Mouse (Mus musculus) hindbrain, embryonic 12.5 days (tissue): Measurements from ENCODE around the gene Tarbp2. TPM values are rescaled to one million over a fixed set of nuclear protein-coding genes. Genes with fewer than 3 reads are reported as not detected.

ENCODE experiments used
- ATAC-seq: fragments of 200-750 bp; cut with Nextera tagmentation; 2 replicates; pipeline ENCODE4 v1.8.0; 2017; ENCODE audit warnings: moderate TSS enrichment; ENCODE audit not compliant: low FRiP score
- H3K27ac ChIP-seq: fragments of 300-500 bp; sonication (generic); 2 replicates; pipeline ENCODE4 v1.5.1; 2016; ENCODE audit warnings: mild to moderate bottlenecking
- H3K27me3 ChIP-seq: fragments of 300-500 bp; sonication (generic); 2 replicates; pipeline ENCODE4 v1.6.1; 2016; ENCODE audit warnings: mild to moderate bottlenecking
- H3K36me3 ChIP-seq: fragments of 300-500 bp; sonication (generic); 2 replicates; pipeline ENCODE4 v1.6.1; 2016; ENCODE audit warnings: mild to moderate bottlenecking
- H3K4me1 ChIP-seq: fragments of 300-500 bp; sonication (generic); 2 replicates; pipeline ENCODE4 v1.6.1; 2016
- H3K4me2 ChIP-seq: fragments of 300-500 bp; sonication (generic); replicated peaks from 2 replicates; pipeline ENCODE4 v1.6.1; 2016; ENCODE audit warnings: mild to moderate bottlenecking
- H3K4me3 ChIP-seq: fragments of 300-500 bp; sonication (generic); 2 replicates; pipeline ENCODE4 v1.5.1; 2016; ENCODE audit warnings: mild to moderate bottlenecking
- H3K9ac ChIP-seq: fragments of 300-500 bp; sonication (generic); 2 replicates; pipeline ENCODE4 v1.6.1; 2016; ENCODE audit warnings: mild to moderate bottlenecking, moderate library complexity
- H3K9me3 ChIP-seq: fragments of 300-500 bp; sonication (generic); replicated peaks from 2 replicates; pipeline ENCODE4 v1.6.1; 2016; ENCODE audit warnings: mild to moderate bottlenecking
- WGBS: fragments of 180-500 bp; shearing (Covaris S2); methylation state at CpG from one replicate; pipeline ENCODE4 v1.1.7; 2016; 5-methylcytosine and 5-hydroxymethylcytosine counted together
- polyA plus RNA-seq: library from polyadenylated mRNA; unstranded; fragments of >200 nt; fragmentation: Nextera tagmentation; extraction: Ambion mirVana; gene quantifications from 2 replicates; pipeline ENCODE4 v1.2.1, GENCODE M21; 2016

Tarbp2 gene
- polyA plus RNA-seq, 1 experiment from 2014 or later: 94.0 TPM

DNA sequence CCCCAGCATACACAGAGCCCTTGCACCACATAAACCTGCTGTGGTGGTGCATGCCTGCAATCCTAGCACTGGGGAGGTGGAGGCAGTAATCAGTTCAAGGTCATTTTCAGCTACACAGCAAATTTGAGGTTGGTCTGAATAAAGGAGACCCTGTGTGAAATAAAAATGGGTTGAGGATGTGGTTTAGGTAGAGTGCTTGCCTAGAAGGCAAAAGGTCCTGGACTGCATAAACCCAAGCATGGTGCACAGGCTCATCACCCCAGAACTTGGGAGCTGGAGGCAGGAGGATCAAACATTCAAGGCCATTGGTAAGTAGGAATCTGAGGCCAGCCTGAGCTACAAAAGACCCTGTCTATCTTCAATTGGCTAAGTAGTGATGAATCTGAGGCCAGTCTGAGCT lies 10.4 kb upstream of the Tarbp2 start:
- ATAC-seq: no peak
- Histone ChIP-seq H3K4me3 (no peak overlapping the region), H3K9ac (no peak overlapping the region), H3K4me1 (peaks cover 33% of the 10 kb centered on the region), H3K9me3 (no peaks in the 10 kb centered on the region), H3K36me3 (peaks cover 34% of the 10 kb centered on the region), H3K27me3 (no peaks in the 10 kb centered on the region), H3K4me2 (no peak overlapping the region), H3K27ac (no peak overlapping the region)

DNA sequence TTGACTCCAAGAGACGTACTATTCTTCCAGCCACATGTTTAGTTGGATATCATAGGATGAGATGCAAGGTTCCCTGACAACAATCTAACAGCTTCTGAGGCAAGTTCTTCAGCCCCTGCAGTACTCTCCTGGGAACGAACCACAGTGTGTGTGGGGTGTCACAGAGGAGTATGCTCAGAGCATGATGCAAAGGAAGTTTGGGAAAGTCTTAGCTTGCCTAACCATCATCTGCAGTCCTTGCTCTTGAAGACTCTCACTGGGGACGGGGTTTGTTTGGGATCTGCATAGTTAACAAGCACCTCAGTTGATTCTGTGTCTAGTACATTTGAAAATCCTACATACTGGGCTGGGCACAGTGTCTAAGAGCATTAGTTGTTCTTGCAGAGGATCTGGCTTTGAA lies 9.7 kb upstream of the Tarbp2 start:
- Histone ChIP-seq H3K36me3 (peaks cover 27% of the 10 kb centered on the region), H3K27ac (no peak overlapping the region), H3K4me2 (no peak overlapping the region), H3K9ac (no peak overlapping the region), H3K9me3 (no peaks in the 10 kb centered on the region), H3K27me3 (no peaks in the 10 kb centered on the region), H3K4me3 (no peak overlapping the region), H3K4me1 (peaks cover 40% of the 10 kb centered on the region)
- 90% methylated on average over 3 of the region's 3 CpGs for whole genome bisulfite sequencing
- no peak for ATAC-seq

DNA sequence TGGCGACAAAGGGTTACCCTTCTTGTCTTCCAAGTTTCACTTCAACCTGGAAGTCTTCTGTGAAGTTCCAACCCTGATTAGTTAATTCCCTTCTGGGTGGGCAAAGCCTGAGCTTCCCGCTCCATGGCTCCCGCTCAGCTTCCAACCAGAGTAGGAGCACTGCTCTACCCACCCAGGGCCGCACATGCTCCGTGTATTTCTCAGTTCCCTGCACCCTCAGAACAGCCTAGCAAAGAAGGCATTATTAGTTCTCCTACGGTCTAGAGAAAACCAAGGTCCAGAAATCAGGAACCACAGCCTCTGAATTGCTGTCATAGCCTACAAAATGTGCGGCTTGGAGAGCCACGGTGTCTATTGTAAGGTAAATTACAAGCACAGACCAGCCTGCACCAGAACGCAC lies 7.9 kb upstream of the Tarbp2 start:
- Histone ChIP-seq H3K9me3 (no peaks in the 10 kb centered on the region), H3K4me1 (peaks cover 51% of the 10 kb centered on the region)

DNA sequence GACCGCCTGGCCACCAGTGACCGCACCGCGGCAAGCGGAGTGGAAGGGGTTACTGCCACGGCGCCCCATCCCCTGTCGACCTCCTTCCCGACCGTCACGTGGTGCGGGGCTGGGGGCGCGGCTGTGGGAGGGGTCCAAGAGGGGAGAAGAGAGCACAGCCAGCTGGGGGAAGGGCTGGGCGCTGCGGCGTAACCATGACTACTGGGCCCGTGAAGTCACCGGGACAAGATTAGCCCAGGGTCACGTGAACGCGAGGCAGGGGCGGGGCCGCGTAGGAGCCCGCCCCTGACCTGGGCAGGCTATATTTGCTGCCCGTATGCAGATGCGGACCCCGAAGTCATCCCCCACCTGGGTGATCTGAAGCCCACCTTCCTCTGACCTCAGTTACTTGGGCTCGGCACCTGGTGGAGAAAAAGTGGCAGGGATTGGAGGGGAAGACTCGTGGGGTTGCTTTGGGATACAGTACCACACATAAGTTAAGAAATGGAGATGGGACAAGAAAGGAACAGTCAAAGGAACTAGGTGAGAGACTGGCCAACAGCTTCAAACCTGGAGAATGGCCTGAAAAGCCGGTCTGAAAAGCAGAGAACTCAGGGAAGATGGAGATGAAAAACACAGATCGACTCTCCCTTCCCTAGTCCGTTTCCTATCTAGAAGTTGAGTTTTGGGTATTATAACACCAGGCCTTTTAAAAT lies 7.3 kb upstream of the Tarbp2 start:
- WGBS: 3% methylated on average over 34 of the region's 34 CpGs
- peaks cover 6% of the 10 kb centered on the region; the same call in 1 of the 2 replicates for H3K36me3 ChIP-seq
- H3K4me2 ChIP-seq: peak overlapping the region; percentile 83
- no peaks in the 10 kb centered on the region for H3K9me3 ChIP-seq
- H3K27ac ChIP-seq: peak overlapping the region; percentile 89
- ATAC-seq: peak; percentile 94
- peak overlapping the region; percentile 70 for H3K9ac ChIP-seq
- H3K4me3 ChIP-seq: peak overlapping the region; percentile 58
- peaks cover 57% of the 10 kb centered on the region for H3K4me1 ChIP-seq
- no peaks in the 10 kb centered on the region for H3K27me3 ChIP-seq

More for the DNA sequence above, 7.9 kb upstream of the Tarbp2 start:
- Histone ChIP-seq H3K9ac (peak overlapping the region; percentile 70), H3K36me3 (peaks cover 11% of the 10 kb centered on the region), H3K4me3 (peak overlapping the region; percentile 58), H3K4me2 (peak overlapping the region; percentile 83), H3K27me3 (no peaks in the 10 kb centered on the region), H3K27ac (peak overlapping the region; percentile 89)
- 7% methylated on average over 9 of the region's 9 CpGs for WGBS
- ATAC-seq: peak; percentile 67

DNA sequence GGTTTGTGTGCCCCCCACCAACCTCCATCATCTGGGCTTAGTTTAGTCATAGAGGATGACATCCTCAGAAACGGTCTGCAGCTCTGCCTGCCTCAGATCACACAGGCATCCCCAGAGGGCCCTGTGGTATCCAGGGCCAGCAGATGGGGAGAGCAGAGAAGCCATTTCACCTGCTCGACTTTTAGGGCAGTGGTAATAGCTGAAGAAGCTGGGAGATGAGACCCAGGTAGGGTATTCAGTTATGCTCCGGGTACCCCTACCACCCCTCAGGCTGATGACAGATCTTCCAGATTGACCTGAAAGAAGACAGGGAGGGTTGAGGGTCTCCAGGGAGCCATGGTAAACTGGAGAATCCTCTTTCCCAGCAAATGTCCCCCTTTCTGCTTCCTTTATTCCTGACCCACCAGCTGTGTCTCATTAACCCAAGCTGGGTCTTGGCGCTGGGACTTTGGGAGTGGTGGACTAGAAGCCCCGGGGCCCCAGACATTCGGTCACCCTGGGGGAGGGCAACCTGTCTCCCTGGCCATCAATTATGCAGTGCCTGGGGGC lies 6.6 kb upstream of the Tarbp2 start:
- peak overlapping the region; percentile 50; the same call in 1 of the 2 replicates for H3K9ac ChIP-seq
- peak overlapping the region; percentile 83 for H3K4me2 ChIP-seq
- H3K4me3 ChIP-seq: peak overlapping the region; percentile 58; the same call in 1 of the 2 replicates
- H3K27me3 ChIP-seq: no peaks in the 10 kb centered on the region
- H3K36me3 ChIP-seq: peaks cover 4% of the 10 kb centered on the region; the same call in 1 of the 2 replicates
- WGBS: 7% methylated on average over 6 of the region's 6 CpGs
- peak overlapping the region; percentile 89 for H3K27ac ChIP-seq
- H3K4me1 ChIP-seq: peaks cover 63% of the 10 kb centered on the region
- ATAC-seq: peak; percentile 35
- H3K9me3 ChIP-seq: no peaks in the 10 kb centered on the region

DNA sequence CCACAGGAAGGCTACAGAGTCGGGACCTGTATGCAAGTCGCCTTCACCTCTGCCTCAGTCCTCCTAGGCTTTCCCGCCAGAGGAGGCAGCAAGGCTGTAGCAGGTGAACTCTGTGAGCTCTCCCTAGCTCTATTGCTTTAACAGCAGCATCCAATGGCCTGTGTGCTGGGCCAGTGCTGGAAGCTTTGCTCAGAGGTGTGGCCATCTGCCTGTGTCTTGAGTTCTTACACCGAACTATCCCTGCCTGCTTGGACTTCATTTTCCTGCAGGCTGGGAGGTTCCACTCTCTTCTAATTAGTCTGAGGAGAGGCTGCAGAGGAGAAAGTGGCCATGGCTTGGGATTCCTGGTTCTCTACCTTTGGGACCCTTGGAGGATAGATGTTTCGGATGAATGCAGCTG lies 6.0 kb upstream of the Tarbp2 start:
- Histone ChIP-seq H3K9ac (peak overlapping the region; percentile 50), H3K4me1 (peaks cover 63% of the 10 kb centered on the region), H3K27ac (peak overlapping the region; percentile 89), H3K4me3 (peak overlapping the region; percentile 8; the same call in 1 of the 2 replicates), H3K9me3 (no peaks in the 10 kb centered on the region), H3K27me3 (no peaks in the 10 kb centered on the region), H3K4me2 (peak overlapping the region; percentile 83), H3K36me3 (peaks cover 4% of the 10 kb centered on the region; the same call in 1 of the 2 replicates)
- ATAC-seq: no peak
- WGBS: 24% methylated on average over 5 of the region's 5 CpGs

DNA sequence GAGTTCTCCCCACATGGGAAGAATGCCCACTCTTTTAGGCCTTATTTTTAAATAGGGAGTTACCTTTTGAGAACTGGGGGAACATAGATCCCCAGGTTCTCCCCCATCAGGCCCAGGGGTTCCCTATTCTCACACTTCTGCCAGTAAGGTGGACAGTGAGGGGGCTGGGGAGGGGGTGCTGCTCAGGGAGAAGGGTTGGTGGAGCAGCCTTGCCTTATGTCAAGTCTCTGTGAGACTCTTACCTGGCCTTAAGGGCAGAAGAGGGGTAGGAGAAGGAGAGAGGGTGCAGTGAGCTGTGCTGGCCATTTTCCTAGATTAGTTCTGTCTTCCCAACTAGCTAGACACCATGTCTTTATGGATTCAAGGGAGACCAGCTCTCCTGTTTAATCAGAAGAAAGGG lies 5.5 kb upstream of the Tarbp2 start:
- Histone ChIP-seq H3K27ac (peak overlapping the region; percentile 89), H3K4me1 (peaks cover 64% of the 10 kb centered on the region), H3K4me2 (peak overlapping the region; percentile 83), H3K9me3 (no peaks in the 10 kb centered on the region), H3K36me3 (peaks cover 1% of the 10 kb centered on the region; the same call in 1 of the 2 replicates), H3K4me3 (no peak overlapping the region), H3K27me3 (no peaks in the 10 kb centered on the region), H3K9ac (peak overlapping the region; percentile 50)
- ATAC-seq: no peak

DNA sequence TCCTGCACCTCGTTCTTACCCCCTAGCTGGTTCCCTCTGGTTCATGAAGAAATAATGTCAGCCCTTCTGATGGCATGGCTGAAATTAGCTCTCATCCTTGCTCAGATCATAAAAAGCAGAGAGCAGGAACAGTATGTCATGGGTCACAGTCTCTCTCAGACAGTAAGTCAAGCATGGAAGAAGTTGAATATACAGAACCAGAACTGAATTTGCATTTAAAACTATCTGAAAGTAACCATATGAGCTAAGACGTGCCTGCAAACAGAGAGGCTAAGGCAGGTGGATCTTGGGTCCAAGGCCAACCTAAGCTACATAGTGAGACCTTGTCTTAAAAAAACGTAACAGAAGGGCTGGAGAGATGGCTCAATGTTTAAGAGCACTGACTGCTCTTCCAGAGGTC lies 5.0 kb upstream of the Tarbp2 start:
- WGBS: 83% methylated on average over 3 of the region's 3 CpGs
- no peaks in the 10 kb centered on the region for H3K9me3 ChIP-seq
- ATAC-seq: no peak
- H3K27ac ChIP-seq: peak overlapping the region; percentile 89
- 0 out of 2 replicates have a peak overlapping the region, but pooled peaks have one; percentile 83 for H3K4me2 ChIP-seq
- H3K36me3 ChIP-seq: no peaks in the 10 kb centered on the region
- no peaks in the 10 kb centered on the region for H3K27me3 ChIP-seq
- peaks cover 65% of the 10 kb centered on the region for H3K4me1 ChIP-seq
- H3K4me3 ChIP-seq: no peak overlapping the region
- peak overlapping the region; percentile 50 for H3K9ac ChIP-seq

DNA sequence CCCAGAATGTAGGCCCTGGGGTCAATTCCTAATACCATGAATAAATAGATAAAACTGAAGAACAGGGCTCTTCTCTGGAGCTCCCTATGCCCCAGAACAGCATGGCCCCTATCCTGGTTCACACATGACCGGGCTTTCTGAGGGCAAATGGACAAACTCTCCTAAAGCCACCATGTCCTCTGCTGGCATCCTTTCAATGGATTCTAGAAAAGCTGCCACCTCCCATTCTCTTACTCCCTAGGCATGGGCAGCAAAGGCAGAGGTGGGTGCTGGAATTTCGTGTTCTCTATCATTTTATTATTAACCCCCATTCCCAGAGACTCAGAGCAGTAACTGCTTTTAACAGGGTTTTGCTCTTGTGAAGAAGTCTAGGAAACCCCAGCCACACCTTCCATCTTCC lies 2.7 kb upstream of the Tarbp2 start:
- Histone ChIP-seq H3K4me1 (peaks cover 67% of the 10 kb centered on the region), H3K4me3 (peak overlapping the region; percentile 55; the same call in 1 of the 2 replicates), H3K9ac (no peak overlapping the region), H3K4me2 (peak overlapping the region; percentile 82), H3K27me3 (no peaks in the 10 kb centered on the region), H3K27ac (no peak overlapping the region), H3K36me3 (no peaks in the 10 kb centered on the region), H3K9me3 (no peaks in the 10 kb centered on the region)
- no peak for ATAC-seq
- 88% methylated on average over 2 of the region's 2 CpGs for WGBS

DNA sequence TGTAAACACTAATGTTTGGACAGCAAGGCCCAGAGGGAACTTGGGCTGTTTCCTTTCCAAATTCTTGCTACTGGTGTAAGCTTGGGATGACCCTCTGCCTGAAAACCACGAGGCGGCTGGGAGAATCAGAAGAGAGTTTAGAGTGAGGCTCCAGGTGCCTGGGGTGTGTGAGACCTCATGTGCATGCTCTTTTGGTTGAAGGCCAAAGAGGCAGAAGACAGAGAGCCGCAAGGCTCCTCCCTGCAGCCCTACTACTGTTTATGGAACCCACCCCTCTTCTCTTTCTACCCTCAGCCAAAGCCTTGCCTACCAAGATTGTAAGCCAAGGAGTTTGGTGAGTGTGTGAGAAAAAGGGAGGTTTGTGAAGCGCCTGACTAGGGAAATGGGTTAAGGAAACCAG lies 2.2 kb upstream of the Tarbp2 start:
- 44% methylated on average over 4 of the region's 4 CpGs for WGBS
- peak overlapping the region; percentile 95 for H3K27ac ChIP-seq
- peak overlapping the region; percentile 82 for H3K4me2 ChIP-seq
- ATAC-seq: no peak
- H3K27me3 ChIP-seq: no peaks in the 10 kb centered on the region
- H3K36me3 ChIP-seq: no peaks in the 10 kb centered on the region
- peak overlapping the region; percentile 55 for H3K4me3 ChIP-seq
- peaks cover 65% of the 10 kb centered on the region for H3K4me1 ChIP-seq
- peak overlapping the region; percentile 88 for H3K9ac ChIP-seq
- no peaks in the 10 kb centered on the region for H3K9me3 ChIP-seq

DNA sequence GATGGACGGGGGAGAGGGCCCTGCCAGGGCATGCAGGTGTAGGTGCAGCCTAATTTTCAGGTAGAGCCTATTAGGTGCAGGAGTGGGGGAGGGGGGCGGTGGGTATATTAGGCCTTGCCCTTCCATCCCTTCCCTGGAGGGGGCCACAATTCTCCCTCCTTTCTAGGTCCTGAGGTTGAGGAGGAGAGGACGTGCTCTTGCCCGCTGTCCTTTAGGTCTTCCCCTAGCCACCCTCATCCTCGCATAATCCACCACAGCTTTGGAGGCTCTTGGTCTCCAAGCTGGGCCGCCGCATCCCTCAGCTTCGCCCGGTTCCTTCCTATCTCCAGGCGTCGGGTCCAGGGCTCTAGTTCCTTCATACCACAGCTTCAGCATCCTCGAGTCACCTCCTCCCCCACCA lies 1.7 kb upstream of the Tarbp2 start:
- H3K4me2 ChIP-seq: peak overlapping the region; percentile 82
- peaks cover 2% of the 10 kb centered on the region for H3K36me3 ChIP-seq
- H3K9ac ChIP-seq: peak overlapping the region; percentile 88
- peaks cover 60% of the 10 kb centered on the region for H3K4me1 ChIP-seq
- H3K27me3 ChIP-seq: no peaks in the 10 kb centered on the region
- peak overlapping the region; percentile 55 for H3K4me3 ChIP-seq
- 2% methylated on average over 12 of the region's 12 CpGs for WGBS
- peak overlapping the region; percentile 95 for H3K27ac ChIP-seq
- no peaks in the 10 kb centered on the region for H3K9me3 ChIP-seq
- ATAC-seq: no peak

DNA sequence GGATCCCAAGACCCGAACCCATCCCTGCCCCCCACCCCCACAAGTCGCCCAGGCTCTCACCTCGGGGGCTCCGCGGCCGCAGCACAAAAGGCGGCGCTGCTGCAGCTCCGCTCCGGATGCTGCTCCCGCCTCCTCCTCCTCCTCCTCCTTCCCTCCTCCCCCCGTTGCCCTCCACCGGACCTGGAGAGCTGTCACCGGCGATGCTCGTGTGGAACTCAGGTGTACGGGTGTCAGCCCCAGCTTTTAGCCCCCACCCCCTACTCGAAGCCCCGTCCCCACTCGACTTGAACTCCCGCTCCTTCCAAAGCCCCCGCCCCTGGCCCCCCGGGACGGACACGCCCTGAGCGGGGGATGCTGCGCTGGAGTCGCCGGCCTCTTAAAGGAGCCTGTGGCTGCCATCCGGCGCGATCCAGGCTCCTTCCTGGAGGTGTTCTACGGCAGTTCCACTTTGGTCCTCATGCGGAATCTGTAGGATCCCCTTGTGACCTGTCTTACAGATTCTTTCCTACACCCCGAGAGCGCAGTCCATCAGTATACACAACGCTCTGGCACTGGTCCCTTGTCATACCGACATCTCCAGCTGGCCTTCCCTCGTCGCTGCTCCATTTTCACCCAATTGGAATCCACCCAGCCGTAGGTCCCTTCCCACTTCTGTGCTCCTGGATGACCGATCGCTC lies 1.1 kb upstream of the Tarbp2 start, which contains the start of gene Map3k12:
Gene Map3k12 (minus strand): TSS at position 337 of the 677 bp plus-strand sequence.
- peak; percentile 15 for ATAC-seq
- peak within 1 kb of the TSS; percentile 55 for H3K4me3 ChIP-seq
- 1% methylated on average over 43 of the region's 43 CpGs for whole genome bisulfite sequencing
- peak within 1 kb of the TSS; percentile 82 for H3K4me2 ChIP-seq
- peaks cover 54% of the 10 kb centered on the region for H3K4me1 ChIP-seq
- H3K9me3 ChIP-seq: no peaks in the 10 kb centered on the region
- H3K36me3 ChIP-seq: peaks cover 7% of the 10 kb centered on the region
- no peaks in the 10 kb centered on the region for H3K27me3 ChIP-seq
- peak within 1 kb of the TSS; percentile 88 for H3K9ac ChIP-seq
- H3K27ac ChIP-seq: peak within 1 kb of the TSS; percentile 99
